Mouse (Mus musculus) small intestine, adult 2 months (tissue): ENCODE results near the gene Atp5j2. TPM values are rescaled to one million over a fixed set of nuclear protein-coding genes. Genes with fewer than 3 reads are reported as not detected.
A peak's percentile ranks its signal among the peaks of the same experiment; 100 is the strongest.
"Not testable (repeated sequence)": the region's sequence is repeated elsewhere in the genome, so short reads cannot be mapped to it uniquely, and the experiment has no call there.

Source experiments
- H3K27ac ChIP-seq: fragments of 200-500 bp; 2 replicates; pipeline ENCODE4 v1.5.1; 2012; ENCODE audit warnings: low read depth, low read length, control low read depth, inconsistent platforms; ENCODE audit not compliant: insufficient read depth
- H3K27me3 ChIP-seq: fragments of 200-500 bp; 2 replicates; pipeline ENCODE4 v1.6.1; 2012; ENCODE audit warnings: mild to moderate bottlenecking, moderate library complexity, low read length, inconsistent platforms; ENCODE audit not compliant: control insufficient read depth, insufficient read depth
- H3K36me3 ChIP-seq: fragments of 200-500 bp; 2 replicates; pipeline ENCODE4 v1.6.1; 2012; ENCODE audit warnings: mild to moderate bottlenecking, low read length, control low read depth, inconsistent platforms; ENCODE audit not compliant: control insufficient read depth, insufficient read depth
- H3K4me1 ChIP-seq: fragments of 200-500 bp; 2 replicates; pipeline ENCODE4 v1.6.1; 2012; ENCODE audit warnings: low read length, inconsistent platforms, mixed read lengths; ENCODE audit not compliant: control insufficient read depth, insufficient read depth, insufficient read length
- H3K4me3 ChIP-seq: fragments of 200-500 bp; 2 replicates; pipeline ENCODE4 v1.5.1; 2012; ENCODE audit warnings: low read depth, mild to moderate bottlenecking, control low read depth, inconsistent platforms, low read length, moderate library complexity
- CTCF ChIP-seq: fragments of 200-500 bp; IDR thresholded peaks from 2 replicates; pipeline ENCODE4 v1.5.1; 2012; ENCODE audit warnings: low read depth, mild to moderate bottlenecking, control low read depth, inconsistent platforms, low read length, moderate library complexity, mixed read lengths; ENCODE audit not compliant: insufficient replicate concordance, insufficient read length; ENCODE audit errors: extremely low read depth
- POLR2A ChIP-seq: fragments of 200-500 bp; IDR thresholded peaks from 2 replicates; pipeline ENCODE4 v1.6.1; 2012; ENCODE audit warnings: low read depth, mild to moderate bottlenecking, control low read depth, inconsistent platforms, low read length, moderate library complexity
- WGBS: fragments of 180-500 bp; shearing (Covaris S2); methylation state at CpG from one replicate; pipeline ENCODE4 v1.1.7; 2018; 5-methylcytosine and 5-hydroxymethylcytosine counted together
- polyA plus RNA-seq: library from polyadenylated mRNA; depleted of rRNA; stranded (reverse); fragments of >200 nt; gene quantifications from 2 replicates; pipeline ENCODE4 v1.2.3, GENCODE M21; 2012

The Atp5j2 gene
- polyA plus RNA-seq, 1 experiment = 140 TPM

DNA sequence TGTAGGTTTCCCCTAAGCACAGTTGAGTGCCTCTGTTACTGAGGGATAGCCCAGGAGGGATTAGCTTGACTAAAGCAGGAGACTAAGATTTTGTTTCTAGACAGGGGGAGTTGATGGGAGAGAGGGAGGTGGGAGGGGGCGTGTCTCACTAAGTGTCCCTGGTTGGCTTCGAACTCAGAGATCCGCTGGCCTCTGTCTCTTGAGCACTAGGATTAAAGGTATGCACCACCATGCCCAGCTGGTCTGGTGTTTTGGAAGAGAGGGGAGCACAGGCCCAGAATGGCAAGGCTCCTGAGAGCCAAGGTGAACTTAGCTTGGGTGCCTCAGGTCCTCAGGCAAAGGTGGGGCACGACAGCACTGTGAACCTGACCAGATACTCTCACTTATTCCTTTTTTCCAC, 19.5 kb upstream of the Atp5j2 start:
- H3K27ac ChIP-seq = no peak overlapping the region
- H3K4me3 ChIP-seq = no peak overlapping the region
- TF ChIP-seq POLR2A = no peak
- no peak for TF ChIP-seq CTCF
- H3K36me3 ChIP-seq = peaks cover 13% of the 10 kb centered on the region
- 93% methylated on average over 4 of the region's 4 CpGs for WGBS
- no peaks in the 10 kb centered on the region for H3K27me3 ChIP-seq
- no peaks in the 10 kb centered on the region for H3K4me1 ChIP-seq

- not testable (repeated sequence) for H3K4me1 ChIP-seq, H3K4me3 ChIP-seq, H3K27me3 ChIP-seq, H3K27ac ChIP-seq
- peaks cover 13% of the 10 kb centered on the region for H3K36me3 ChIP-seq
- 27% methylated on average over 11 of the region's 11 CpGs for WGBS
These were observed 16.5 kb upstream of the Atp5j2 start for GRCm38 (mm10) chr5:145208391-145208790.

DNA sequence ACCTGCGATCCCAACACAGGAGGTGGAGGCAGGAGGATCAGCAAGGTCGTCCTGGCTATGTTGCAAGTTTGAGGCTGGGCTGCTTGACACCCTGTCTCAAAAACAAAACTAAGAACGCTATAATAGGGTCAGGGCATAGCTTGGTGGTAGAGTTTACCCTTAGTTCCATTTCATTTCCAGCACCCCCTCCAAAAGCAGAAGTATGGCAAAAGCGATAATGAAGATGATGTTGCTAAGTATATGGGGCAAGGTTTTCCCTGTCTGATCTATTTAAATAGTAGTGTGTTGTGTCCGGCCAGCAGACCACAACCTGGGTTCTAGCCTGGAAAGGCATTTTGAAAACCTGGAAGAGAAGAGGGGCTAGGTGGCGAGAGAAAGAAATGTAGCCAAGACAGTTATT, 16.1 kb upstream of the Atp5j2 start:
- Histone ChIP-seq H3K27me3 (no peaks in the 10 kb centered on the region), H3K4me3 (no peak overlapping the region), H3K36me3 (peaks cover 13% of the 10 kb centered on the region), H3K27ac (no peak overlapping the region), H3K4me1 (peaks cover 7% of the 10 kb centered on the region)
- 63% methylated on average over 6 of the region's 6 CpGs for WGBS
- TF ChIP-seq POLR2A (no peak), CTCF (no peak)

DNA sequence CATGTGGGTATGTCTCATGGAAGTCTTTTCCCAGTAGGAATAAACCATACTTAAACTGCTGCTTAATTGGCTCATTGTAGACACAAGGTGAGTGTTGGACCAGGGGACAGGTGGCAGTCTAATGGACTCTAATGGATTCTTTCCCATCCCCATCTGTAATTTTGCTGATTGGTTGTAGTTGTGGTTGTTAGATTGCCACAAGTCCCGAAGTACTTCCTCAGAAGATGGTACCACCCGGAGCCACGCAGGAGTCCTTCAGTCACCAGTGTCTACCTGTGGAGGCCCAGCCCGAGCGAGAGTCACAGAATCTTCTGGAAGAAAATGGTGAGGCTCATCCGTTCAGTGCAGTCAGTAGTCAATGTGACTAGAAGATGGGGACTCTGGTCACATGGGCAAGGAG, 15.5 kb upstream of the Atp5j2 start:
- Histone ChIP-seq H3K36me3 (peaks cover 9% of the 10 kb centered on the region), H3K27ac (no peak overlapping the region), H3K4me1 (peaks cover 7% of the 10 kb centered on the region), H3K27me3 (no peaks in the 10 kb centered on the region), H3K4me3 (no peak overlapping the region)
- 96% methylated on average over 6 of the region's 6 CpGs for WGBS
- TF ChIP-seq POLR2A = no peak

GRCm38 (mm10) chr5:145205041-145205440, 13.2 kb upstream of the Atp5j2 start:
- 5% methylated on average over 9 of the region's 9 CpGs for WGBS
- TF ChIP-seq POLR2A (no peak), CTCF (no peak)

DNA sequence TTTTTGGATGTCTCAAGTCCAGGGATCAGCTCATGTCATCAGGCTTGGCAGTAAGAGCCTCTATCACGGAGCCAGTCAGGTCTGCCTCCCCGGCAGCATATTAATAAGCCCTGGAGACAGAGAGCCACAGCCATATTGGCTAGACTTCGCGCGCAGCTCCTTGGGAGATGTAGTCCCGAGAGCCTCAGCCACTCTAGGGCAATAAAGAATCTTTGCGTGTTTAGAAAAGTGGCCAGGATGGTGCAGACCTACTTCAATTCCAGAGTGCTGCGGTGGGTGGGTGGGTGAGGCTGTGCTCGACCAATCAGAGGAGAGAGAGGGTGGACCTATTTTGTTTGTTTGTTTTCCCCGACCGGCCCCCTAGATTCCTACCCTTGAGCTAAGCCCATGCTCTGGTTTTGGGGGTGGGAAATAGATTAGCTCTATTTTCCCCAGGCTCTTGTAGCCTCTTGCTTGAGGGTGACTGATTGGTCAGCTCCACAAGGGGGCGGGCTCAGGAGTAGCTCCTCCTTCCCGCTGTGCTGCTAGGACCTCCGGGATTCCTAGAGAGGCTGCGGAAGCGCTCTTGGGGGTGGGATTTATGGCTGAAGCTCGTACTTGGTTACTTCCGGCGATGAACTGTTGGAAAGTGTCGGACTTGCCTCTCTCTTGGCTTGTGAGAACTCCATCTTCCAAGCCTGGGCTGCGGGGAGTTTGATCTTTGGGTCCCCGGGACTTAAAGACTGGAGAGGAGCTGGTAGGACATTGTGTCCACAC, 12.3 kb upstream of the Atp5j2 start, which contains the start of gene Zkscan5:
Zkscan5 (plus strand) TSS at position 627 of the 756 bp plus-strand sequence.
- 2% methylated on average over 22 of the region's 22 CpGs for WGBS
- peak within 1 kb of the TSS; percentile 67 for H3K27ac ChIP-seq
- H3K4me1 ChIP-seq = peaks cover 7% of the 10 kb centered on the region
- no peaks in the 10 kb centered on the region for H3K27me3 ChIP-seq
- TF ChIP-seq POLR2A (peak; percentile 65), CTCF (no peak)
- peaks cover 5% of the 10 kb centered on the region for H3K36me3 ChIP-seq
- peak within 1 kb of the TSS; percentile 74 for H3K4me3 ChIP-seq

More at GRCm38 (mm10) chr5:145205041-145205440, 13.2 kb upstream of the Atp5j2 start:
- H3K36me3 ChIP-seq = peaks cover 5% of the 10 kb centered on the region
- H3K4me1 ChIP-seq = peaks cover 7% of the 10 kb centered on the region
- H3K27ac ChIP-seq = no peak overlapping the region
- H3K4me3 ChIP-seq = peak overlapping the region; percentile 47
- H3K27me3 ChIP-seq = no peaks in the 10 kb centered on the region

- no peak overlapping the region for H3K4me3 ChIP-seq
- TF ChIP-seq POLR2A (no peak), CTCF (no peak)
- H3K4me1 ChIP-seq = peaks cover 7% of the 10 kb centered on the region
- H3K27me3 ChIP-seq = no peaks in the 10 kb centered on the region
- no peak overlapping the region for H3K27ac ChIP-seq
- peaks cover 8% of the 10 kb centered on the region for H3K36me3 ChIP-seq
- WGBS = 43% methylated on average over 3 of the region's 3 CpGs
These were observed 10.6 kb upstream of the Atp5j2 start for GRCm38 (mm10) chr5:145202446-145202845.
